Mouse (Mus musculus) layer of hippocampus, adult 8-10 months (tissue): ENCODE measurements around the gene Jag2. TPM values are rescaled to one million over a fixed set of nuclear protein-coding genes. Genes with fewer than 3 reads are reported as not detected.

ENCODE experiments used
- DNase-seq, 2 experiments: peaks; one replicate each; pipeline ENCODE4 v3.0.0; 2022; ENCODE audit warnings: low spot score in 2 of 2
- microRNA-seq, 2 experiments: library from miRNA; unstranded; fragments of <30 nt; microRNA quantifications; one replicate each; pipeline ENCODE4 v1.2.0; 2022
- total RNA-seq, 4 experiments: library from RNA; stranded (reverse); gene quantifications; 2 replicates each; pipeline ENCODE4 v1.2.4; 2022

Jag2 gene
- total RNA-seq, 4 experiments from 2014 or later, result 47.1 to 61.1 (median 56.9) TPM

DNA sequence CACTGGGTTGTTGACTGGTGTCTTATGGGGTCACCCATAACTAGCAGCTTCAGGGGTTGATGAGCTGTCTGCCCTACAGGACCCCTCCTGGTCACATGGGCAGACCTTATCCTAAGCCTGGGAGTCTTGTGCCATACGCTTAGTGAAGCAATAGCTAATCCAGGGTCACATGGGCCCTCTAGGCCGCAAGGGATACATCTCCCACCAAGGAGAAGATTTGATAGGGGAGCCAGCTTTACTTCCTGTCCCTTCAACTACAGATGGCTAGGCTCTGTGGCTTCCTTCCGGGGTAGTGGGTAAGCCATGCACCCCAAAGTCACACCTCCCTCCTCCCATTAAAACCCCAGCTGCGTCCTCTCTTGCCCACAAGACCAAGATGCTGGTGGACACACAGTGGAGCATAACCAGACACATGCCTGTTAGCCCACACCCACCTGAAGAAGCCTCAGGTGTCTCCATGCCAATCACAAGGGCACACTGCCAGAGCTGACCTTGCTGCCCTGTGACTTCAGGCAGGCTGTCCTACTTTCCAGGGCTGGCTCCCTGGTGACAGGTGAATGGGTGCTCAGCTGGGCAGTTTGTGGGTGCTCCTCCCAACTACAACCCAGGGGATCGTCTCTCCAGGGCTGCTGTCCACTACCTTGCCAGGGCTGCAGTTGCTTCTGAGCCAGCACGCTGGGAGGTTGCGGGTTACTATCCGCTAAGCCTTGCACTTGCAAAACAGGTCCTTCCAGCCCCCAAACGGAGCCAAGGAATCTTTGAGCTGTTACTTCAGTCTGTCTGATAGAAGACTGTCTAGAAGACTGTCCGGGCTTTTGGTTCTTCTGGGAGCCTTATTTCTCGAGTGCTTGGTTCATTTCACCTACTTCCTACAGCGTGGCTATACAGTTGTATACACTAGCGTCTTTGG lies 61.1 kb downstream of the Jag2 start, which contains the start of gene Gpr132:
TSS of gene Gpr132 (minus strand) at position 51 of the 910 bp plus-strand sequence.
- no peak for DNase-seq

DNA sequence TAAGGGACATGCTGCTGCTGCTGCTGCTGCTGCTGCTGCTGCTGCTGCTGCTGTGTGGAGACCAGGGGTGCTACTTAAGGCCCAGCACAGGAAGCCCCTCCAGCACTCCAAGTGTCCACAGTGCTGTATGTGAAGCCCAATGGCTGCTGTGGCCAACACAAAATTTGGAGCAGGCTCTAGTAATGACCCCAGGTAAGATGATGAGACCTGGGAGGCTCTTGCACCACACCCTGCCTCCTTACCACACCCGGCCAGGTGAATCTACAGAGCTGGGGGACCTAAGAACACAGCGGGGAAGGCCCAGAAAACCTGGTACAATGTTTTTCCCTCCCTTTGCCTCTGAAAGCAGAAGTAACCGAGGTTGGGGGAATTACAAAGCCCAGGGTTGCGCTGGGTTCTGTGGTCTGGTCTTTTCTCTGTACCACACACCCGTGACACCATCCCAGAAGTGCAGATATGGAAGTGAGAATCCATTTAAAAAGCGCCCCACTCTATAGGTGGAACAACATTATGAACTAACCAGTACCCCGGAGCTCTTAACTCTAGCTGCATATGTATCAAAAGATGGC lies 62.4 kb downstream of the Jag2 start:
- DNase-seq, result no peak

GRCm38 (mm10) chr12:112866467-112867080 lies 63.0 kb downstream of the Jag2 start:
- no peak for DNase-seq

DNA sequence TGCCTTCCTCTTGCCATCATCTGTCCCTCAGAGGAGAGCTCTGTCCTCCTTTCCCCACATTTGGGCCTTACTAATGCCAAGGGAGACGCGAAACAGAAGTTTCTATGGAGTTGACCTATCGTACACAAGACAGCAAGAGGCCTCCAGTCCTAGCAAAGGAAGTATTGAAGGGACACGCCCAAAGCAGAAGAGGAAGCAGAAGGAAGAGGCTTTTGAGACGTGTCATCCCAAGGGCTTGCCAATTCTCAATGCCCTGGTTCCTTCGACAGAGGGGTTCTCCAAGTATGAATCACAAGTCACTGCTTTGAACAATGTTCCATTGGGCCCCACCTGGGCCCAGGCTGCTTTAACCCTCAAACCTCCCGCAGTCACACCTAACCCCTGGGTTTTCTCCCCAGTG lies 64.8 kb downstream of the Jag2 start:
- DNase-seq, result no peak

- DNase-seq, result no peak
Measured at GRCm38 (mm10) chr12:112861911-112862321, 67.7 kb downstream of the Jag2 start.

DNA sequence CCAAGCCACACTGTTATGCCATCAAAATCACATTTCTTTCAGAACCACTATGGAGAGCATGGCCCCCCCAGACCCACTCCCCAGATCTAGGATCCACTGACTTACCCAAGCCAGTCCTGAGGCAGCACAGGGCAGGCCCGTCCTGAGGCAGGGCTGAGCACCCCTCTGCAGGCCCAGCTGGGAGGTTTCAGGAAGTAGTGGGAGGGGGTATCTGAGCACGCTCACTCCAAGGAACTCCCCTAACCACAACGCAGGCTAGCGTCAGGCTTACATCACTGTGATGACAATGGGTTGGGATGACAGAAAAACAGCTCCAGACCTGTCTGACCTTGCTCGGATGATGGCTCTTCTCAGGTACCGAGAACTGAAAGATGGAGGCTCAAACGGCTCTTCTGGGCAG lies 68.8 kb downstream of the Jag2 start:
- no peak for DNase-seq

- no peak for DNase-seq
Measured at GRCm38 (mm10) chr12:112859930-112860329, 69.6 kb downstream of the Jag2 start.

DNA sequence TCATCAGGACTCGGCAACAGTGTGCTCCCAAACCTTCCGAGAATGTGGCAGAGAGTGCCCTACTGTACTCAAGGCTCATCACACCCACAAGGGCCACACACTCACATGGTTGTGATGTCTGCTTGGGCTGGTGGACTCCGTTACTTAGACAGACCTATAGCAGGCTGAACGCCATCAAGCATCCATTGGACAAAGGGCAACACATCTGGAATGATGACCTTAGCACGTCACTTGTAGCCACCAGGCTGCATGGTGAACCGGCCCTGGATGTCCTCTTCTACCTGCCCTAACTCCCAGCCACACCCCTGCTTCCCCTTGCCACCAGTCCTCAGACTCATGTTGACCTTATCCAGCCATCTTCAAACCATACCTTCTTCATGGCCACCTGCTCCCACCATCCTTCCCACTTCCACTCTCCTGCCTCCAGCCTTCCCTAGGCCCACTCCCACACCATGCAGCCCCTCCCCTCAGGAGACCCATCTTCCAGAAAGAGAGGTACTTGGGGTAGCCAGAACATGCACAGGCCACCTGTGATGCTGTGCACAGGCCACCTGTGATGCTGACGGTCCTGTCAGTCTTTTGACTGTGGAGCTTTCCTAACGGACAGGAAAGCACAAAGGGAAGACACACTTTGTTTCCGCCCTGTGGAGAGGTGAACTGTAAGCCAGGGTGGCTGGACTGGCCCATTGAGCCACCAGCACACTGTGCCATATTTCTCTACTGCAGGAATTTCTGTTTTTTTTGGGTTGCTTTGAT lies 70.8 kb downstream of the Jag2 start:
- DNase-seq, result no peak

Small RNA genes lying within 50 kb of the gene (microRNA-seq; reads per million reads assigned to microRNA genes)
- gene Mir6941, result 0 to 0.96 reads per million in 2 experiments

Other genes starting within 250 kb of the Jag2 start
- gene Cep170b, start 209.3 kb downstream of the Jag2 start, total RNA-seq, result 100 to 1,000 TPM; 190 to 216 (median 203) TPM
- 10 to 100 TPM in 2 of 4 experiments, 1 to 10 TPM in 2; 7.3 to 36.6 (median 21.0) TPM for gene Pld4, start 169.1 kb downstream of the Jag2 start, total RNA-seq
- gene Ahnak2, start 127.1 kb downstream of the Jag2 start, total RNA-seq, result 10 to 100 TPM in 2 of 4 experiments, 1 to 10 TPM in 2; 4.7 to 11.9 (median 8.2) TPM
- 10 to 100 TPM; 10.9 to 17.6 (median 14.0) TPM for gene Clba1, start 120.8 kb downstream of the Jag2 start, total RNA-seq
- gene Cdca4, start 100.4 kb downstream of the Jag2 start, total RNA-seq, result 10 to 100 TPM; 10.1 to 12.0 (median 11.1) TPM
- gene Gpr132, start 61.5 kb downstream of the Jag2 start, total RNA-seq, result not detected
- gene Nudt14, start 12.3 kb upstream of the Jag2 start, total RNA-seq, result 10 to 100 TPM in 3 of 4 experiments, 1 to 10 TPM in 1; 9.7 to 12.1 (median 11.1) TPM
- 10 to 100 TPM; 55.3 to 61.7 (median 58.9) TPM for gene Btbd6, start 46.7 kb upstream of the Jag2 start, total RNA-seq
- 10 to 100 TPM; 49.3 to 59.4 (median 57.4) TPM for gene Brf1, start 70.9 kb upstream of the Jag2 start, total RNA-seq
- gene Pacs2, start 84.7 kb upstream of the Jag2 start, total RNA-seq, result 100 to 1,000 TPM in 3 of 4 experiments, 10 to 100 TPM in 1; 89.5 to 110 (median 108) TPM
- under 1 TPM; 0.34 to 0.87 (median 0.60) TPM for gene Tex22, start 144.7 kb upstream of the Jag2 start, total RNA-seq
- 10 to 100 TPM; 70.5 to 74.8 (median 72.0) TPM for gene Mta1, start 168.5 kb upstream of the Jag2 start, total RNA-seq
- 10 to 100 TPM; 75.5 to 95.0 (median 89.1) TPM for gene Crip2, start 210.5 kb upstream of the Jag2 start, total RNA-seq
- gene Crip1, start 216.5 kb upstream of the Jag2 start, total RNA-seq, result 10 to 100 TPM; 10.9 to 27.6 (median 18.7) TPM
- 1 to 10 TPM; 1.2 to 2.2 (median 1.4) TPM for gene Tedc1, start 226.6 kb upstream of the Jag2 start, total RNA-seq